Mouse (Mus musculus) spleen, adult 2 months (tissue): ENCODE data around the gene Gm14403.
"Not testable (repeated sequence)": the region's sequence is repeated elsewhere in the genome, so short reads cannot be mapped to it uniquely, and the experiment has no call there.

Experiments
- CTCF ChIP-seq: fragments of 200-500 bp; IDR thresholded peaks from 2 replicates; pipeline ENCODE4 v1.5.1; 2011; ENCODE audit warnings: mild to moderate bottlenecking, inconsistent platforms; ENCODE audit not compliant: insufficient read depth, insufficient read length, insufficient replicate concordance; ENCODE audit errors: extremely low read depth
- POLR2A ChIP-seq: fragments of 200-500 bp; IDR thresholded peaks from 2 replicates; pipeline ENCODE4 v1.6.1; 2011; ENCODE audit warnings: low read depth, low read length, inconsistent platforms

DNA sequence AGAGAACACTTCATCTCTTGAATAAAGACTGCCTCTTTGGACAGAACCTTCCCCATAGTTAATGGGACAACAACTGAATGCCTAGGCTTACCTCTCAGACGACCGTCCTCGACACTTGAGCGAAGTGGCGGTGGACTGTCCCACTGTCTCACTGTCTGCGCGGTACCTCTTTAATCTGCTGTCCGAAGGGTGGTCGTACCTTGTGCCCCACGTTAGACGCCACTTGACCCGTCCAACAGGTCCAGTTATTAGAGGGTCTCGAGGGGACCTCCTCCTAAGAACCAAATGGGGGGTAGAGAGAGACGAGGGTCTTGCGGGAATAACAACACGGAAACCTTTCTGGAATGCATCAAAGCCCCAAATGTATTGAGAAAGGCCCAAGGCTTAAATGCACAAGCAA, 26.2 kb downstream of the Gm14403 start:
- not testable (repeated sequence) for TF ChIP-seq CTCF, POLR2A
